Mouse (Mus musculus): Measurements from ENCODE around the gene Slc51a.

- TF ChIP-seq CTCF (IDR thresholded peaks at IDR 0.05; ENCODE audit: low read depth, low read length) (no peak), EP300 (IDR thresholded peaks at IDR 0.05; ENCODE audit: insufficient read depth, low read depth, low read length) (no peak)
Observed at GRCm38 (mm10) chr16:32456761-32457160, 30.9 kb downstream of the Slc51a start.

All from ES-Bruce4 (cell line).